Mouse (Mus musculus): ENCODE results near the gene Sesn1. TPM values are rescaled to one million over a fixed set of nuclear protein-coding genes. Genes with fewer than 3 reads are reported as not detected.

Gene Sesn1
- polyA plus RNA-seq (2017; shearing (Covaris generic)): 143 TPM

GRCm38 (mm10) chr10:41809771-41810563 lies at the start of gene Sesn1, which contains the start of gene Cep57l1:
TSS of gene Sesn1 (plus strand) at chr10:41809935.
TSS of gene Cep57l1 (minus strand) at chr10:41809871.

Other genes starting within 250 kb of the Sesn1 start
- gene Ccdc162, start 93.3 kb upstream of the Sesn1 start, polyA plus RNA-seq (2017; shearing (Covaris generic)): 1.3 TPM
- gene Cep57l1, start 64 bp upstream of the Sesn1 start, polyA plus RNA-seq (2017; shearing (Covaris generic)): 23.6 TPM
- 0.38 TPM for gene Armc2, start 208.5 kb downstream of the Sesn1 start, polyA plus RNA-seq (2017; shearing (Covaris generic))